Mouse (Mus musculus) megakaryocyte-erythroid progenitor cell, adult 5-6 weeks (primary cell): ENCODE measurements at regions not wholly inside any gene's neighbourhood (a gene's known extent, or its start where the extent isn't known, plus 50 kb on each side); places are given as distances from the start of the nearest gene placed in this dataset.
A peak's percentile ranks its signal among the peaks of the same experiment; 100 is the strongest.

Source experiments
- ATAC-seq: replicated peaks from 2 replicates; pipeline ENCODE4 v1.8.0; 2016; ENCODE audit warnings: mild to moderate bottlenecking, inconsistent platforms; ENCODE audit not compliant: severe bottlenecking, poor library complexity, low FRiP score, low TSS enrichment

DNA sequence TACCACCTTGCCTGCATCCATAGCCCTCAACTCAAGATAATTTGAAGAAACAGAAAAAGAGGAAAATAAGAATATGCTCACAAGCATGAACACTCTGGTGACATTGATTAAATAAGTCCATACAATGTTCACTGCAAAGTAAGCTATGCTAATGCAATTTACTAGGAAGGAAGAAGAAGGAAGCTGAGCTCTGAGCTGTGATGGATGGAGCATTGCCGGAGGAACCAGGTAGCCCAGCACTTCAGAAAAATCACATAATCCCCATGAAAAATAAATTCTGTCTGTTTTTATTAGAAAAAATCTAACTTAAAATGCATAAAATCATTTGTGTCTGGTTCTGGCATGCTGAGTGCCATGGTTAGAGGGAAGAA, 105.4 kb upstream of the Adgrl4 start:
- ATAC-seq, result no peak

- no peak for ATAC-seq
Observed at GRCm38 (mm10) chr3:151332688-151333452, 104.8 kb upstream of the Adgrl4 start.

DNA sequence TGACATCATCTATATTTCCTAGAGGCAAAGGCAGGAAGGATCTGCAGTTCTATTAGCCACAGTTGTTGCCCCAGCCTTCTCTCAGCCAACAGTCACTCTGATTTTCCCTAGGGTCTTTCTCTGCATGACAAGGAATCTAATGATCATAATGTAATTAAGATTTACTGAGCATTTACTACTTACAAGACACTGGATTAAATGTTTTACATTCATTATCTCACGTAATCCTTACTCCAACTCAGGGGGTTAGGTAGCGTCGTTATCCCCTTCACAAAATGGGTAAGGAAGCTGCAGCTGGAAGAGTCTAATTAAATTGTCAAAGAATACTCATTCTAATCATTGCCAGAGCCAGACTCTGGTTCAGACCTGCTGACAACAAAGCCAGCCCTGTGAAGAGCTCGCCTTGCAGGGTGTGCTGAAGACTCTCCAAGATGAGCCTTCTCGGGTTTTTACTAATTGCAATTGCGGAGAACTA, 103.8 kb upstream of the Adgrl4 start:
- no peak for ATAC-seq

- no peak for ATAC-seq
Observed at GRCm38 (mm10) chr3:151351481-151352090, 86.1 kb upstream of the Adgrl4 start.

- no peak for ATAC-seq
Observed at GRCm38 (mm10) chr3:151366302-151366701, 71.4 kb upstream of the Adgrl4 start.

DNA sequence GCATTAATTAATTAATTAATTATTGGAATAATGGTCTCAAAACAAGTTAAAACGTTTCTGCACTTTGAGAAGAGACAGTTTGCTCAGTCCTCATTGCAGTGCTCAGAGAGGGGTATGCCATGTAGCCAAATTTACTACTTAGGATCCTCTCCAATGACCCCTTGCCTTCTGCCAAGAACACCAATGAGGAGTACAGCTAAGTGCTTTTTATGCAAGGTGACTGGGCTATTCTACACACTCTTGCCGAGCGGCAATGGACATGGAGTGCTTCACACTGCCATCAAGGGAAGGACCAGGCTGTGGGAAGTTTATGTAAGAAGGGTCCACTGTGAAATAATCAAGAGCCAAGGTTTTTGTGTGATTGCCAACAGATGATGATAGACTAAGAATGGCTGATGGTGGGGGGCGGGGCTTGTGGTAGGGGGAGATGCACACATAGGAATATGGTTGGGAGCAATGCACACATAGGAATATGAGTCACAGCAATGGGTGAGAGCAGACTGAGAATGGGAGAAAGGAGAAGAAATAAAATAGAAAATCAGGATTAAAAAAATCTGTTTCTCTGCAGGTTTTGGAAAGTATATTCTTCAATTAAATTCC, 70.9 kb upstream of the Adgrl4 start:
- ATAC-seq, result no peak

GRCm38 (mm10) chr3:151383326-151384019, 54.2 kb upstream of the Adgrl4 start:
- ATAC-seq, result no peak

- no peak for ATAC-seq
Observed at GRCm38 (mm10) chr3:151384850-151385249, 52.8 kb upstream of the Adgrl4 start.

GRCm38 (mm10) chr3:151386103-151386502, 51.6 kb upstream of the Adgrl4 start:
- peak; percentile 41; the same call in 1 of the 2 replicates for ATAC-seq
